Mouse (Mus musculus) T-cell, adult 2 months (primary cell): ENCODE data around the gene Inppl1.

Experiments used
- DNase-seq: peaks from one replicate; pipeline ENCODE4 v3.0.0; 2022; ENCODE audit warnings: low spot score

Gene Inppl1

DNA sequence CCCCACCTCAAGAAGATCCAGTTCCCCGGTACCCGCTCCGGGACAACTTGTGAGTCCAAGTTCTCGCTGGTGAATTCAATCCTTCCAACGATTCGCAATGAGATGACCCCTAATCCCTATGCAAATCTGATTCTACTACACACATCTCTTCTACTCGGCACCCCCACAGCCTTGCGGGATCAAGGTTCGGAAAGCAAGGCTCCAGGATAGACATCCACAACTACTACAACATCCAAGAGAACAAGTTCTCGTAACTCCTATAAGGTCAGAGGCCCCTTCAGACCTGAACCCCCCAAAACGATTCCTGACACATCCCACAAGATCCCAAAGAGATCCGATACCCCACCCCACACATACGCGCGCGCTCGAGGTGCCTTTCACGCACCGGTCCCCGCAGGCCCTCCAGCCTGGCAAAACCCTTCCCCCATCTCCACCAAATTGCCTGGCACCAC lies 849 bp downstream of the Inppl1 start:
- peak; percentile 8 for DNase-seq

DNA sequence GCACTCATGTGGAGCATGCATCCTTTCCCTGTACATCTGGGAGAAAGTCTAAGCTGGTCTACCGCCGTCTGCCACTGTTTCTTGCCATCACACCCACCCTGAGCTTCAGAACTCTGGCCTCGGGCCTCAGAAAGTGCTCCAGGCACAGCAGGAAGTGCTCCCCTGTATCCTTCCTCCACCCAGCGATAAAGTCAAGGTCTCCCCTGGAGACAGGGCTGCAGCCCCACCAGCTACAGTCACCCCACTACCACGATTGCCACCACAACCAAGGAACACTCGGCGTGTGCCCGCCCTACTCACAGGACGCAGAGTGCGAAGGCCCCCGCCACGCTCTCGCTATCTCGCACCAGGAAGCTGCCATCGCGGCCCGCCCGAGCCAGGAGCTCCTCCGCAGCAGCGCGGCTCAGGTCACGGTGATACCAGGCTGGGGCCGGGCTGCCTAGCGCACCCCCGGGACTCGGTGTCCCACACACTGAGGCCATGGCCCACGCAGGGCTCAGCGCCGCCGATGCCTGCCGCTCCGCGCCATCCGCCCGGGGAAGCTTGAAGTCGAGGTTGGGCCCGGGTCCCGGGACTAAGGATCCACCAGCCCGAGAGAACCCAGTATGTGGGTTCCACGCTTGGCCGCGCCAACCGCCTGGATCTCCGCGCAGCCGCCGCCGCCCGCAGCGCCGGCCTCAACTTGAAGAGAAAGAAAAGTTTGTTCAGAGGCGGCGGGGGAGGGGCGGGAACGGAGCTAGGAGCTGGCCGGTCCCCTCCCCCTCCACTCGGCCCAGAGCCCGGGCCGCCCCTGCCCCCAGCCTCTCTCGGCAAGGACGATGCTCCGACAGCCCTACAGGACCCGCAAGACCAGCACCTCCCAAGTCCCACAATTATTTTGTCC lies 1.5 kb downstream of the Inppl1 start:
- peak; percentile 64 for DNase-seq

DNA sequence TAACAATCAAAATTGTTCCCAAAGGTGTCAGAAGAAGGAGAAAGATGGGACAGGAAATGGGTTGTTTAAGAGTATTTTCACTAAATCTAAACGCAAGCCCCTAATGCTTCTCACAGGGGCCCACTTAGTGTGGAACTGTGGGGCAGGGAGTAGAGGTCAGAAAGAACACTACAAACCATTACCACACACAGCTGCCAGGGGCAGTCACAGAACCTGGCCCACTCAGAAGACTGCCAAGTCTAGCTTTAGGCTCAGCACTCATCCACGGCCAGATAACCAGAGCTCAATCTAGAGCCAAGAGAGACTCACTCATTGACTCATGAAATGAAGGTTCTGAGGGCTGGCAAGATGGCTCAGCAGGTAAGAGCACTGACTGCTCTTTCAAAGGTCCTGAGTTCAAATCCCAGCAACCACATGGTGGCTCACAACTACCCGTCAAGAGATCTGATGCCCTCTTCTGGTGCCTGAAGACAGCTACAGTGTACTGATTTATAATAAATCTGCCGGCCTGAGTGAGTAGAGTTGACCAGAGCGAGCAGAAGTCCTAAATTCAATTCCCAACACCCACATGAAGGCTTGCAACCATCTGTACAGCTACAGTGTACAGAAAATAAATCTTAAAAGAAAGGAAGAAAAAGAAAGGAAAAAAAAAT lies 2.4 kb downstream of the Inppl1 start:
- DNase-seq: no peak

DNA sequence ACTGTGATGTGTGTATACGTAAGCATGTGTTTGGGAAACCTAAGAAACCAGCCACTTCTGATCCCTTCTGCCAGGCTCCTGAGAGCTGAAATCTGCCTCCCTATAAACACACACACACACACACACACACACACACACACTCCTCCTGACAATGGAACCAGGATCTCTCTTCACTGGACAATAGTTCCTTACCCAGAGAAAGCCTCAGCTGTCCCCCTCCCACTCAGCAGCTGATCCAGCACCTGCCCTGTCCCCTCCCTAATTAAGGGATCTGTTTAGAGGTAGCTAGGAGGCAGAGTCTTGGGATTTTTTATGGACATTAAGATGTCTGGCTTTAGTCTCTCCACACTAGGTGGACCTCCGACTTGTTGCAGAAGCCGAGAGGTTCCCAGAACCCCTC lies 3.1 kb downstream of the Inppl1 start:
- DNase-seq: no peak

DNA sequence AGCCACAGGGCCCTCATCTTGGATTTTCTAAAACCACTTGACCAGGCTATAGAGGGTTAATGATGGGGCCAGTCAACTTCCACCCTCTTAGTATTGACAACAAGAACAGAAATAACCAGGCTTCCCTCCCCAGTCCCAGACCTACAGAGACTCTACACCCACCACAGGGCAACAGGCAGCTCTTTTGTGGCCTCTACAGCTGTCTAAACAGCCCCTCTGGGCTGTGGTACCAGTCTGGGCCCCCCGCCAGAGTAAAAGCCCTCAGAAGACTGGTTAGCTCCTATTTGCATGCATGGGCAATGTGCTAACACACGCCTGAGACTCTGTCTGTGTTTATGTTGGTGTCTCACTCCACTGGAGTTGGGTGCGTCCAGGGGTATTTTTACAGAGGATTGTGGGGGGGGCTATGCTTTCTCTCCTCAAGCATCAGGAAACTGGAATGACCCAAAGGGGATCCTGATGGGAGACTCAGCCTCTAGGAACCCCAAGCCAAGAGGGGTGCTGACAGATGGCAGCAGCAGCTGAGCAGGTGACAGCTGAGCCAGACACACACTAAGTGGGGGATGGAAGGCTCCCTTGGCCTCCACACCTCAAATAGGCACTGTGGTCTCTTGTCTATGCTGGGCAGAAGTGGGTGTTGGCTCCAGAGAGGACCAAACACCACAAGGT lies 4.0 kb downstream of the Inppl1 start:
- no peak for DNase-seq

DNA sequence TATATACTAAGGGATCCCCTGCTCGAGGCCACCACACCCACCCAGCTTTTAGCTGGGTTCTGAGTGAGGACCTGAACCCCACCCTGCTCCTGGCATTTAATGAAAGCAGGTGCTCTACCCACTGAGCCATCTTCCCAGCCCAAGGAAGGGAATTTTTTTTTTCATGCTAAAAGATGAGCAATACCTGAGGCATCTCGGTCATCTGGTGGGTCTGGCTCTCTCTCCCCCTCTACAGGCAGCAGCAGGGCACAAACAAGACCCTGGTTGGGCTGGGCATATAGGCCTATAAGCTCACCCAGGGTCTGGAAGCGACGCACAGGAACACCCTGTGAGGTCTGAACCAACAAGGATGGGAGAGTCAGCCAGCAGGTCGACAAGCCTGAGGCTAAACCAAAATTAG lies 4.7 kb downstream of the Inppl1 start:
- DNase-seq: no peak

DNA sequence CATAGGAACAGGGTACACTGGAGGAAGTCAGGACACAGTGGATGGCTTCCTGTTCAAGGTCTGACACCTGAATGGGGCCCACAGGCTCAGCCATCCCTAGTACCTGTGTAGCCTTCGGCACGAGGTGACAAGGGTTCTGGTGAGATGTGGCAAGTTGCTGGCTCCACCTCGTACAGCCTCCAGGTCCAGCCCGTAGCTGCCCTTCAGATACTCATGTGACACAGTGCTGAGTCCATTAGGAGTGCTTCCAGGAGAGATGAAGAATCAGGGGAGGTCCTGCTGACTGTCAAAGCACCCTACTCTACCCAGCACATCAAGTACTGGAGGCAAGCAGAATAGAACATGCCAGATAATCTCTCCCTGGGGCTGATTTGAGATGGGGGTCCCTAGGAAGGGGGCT lies 5.7 kb downstream of the Inppl1 start:
- DNase-seq: no peak

DNA sequence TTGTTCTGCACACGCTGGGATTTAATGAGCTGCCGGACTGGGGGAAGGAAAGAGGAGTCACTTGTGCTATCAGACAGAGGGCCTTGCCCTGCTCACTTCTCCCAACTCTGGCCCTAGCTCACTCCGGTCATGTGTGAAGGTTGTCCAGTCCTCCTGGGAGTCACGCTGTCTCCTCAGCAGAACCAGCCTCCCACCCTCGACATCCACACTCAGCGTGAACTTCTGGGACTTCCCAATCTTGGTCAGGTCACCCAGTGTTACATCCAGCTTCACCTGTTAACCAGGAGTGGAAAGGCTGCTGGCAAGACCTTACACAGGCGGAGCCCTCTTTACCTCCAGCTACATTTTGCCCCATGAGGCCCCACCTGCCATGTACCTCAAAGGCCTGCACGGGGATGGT lies 6.6 kb downstream of the Inppl1 start:
- no peak for DNase-seq

DNA sequence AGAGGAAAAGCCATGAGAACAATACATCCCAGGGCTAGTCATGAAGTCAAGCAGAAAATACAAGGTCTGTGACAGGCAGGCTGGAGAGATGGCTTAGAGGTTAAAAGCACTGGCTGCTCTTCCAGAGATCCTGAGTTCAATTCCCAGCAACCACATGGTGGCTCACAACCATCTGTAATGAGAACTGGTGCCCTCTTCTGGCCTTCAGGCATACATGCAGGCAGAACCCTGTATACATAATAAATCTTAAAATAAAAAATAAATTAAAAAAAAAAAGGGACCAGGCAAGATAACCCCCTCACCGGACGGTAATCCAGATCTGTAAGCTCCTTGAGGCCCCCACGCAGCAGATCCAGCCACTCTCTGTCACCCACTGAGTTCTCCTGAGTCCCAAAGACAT lies 7.7 kb downstream of the Inppl1 start:
- DNase-seq: no peak

DNA sequence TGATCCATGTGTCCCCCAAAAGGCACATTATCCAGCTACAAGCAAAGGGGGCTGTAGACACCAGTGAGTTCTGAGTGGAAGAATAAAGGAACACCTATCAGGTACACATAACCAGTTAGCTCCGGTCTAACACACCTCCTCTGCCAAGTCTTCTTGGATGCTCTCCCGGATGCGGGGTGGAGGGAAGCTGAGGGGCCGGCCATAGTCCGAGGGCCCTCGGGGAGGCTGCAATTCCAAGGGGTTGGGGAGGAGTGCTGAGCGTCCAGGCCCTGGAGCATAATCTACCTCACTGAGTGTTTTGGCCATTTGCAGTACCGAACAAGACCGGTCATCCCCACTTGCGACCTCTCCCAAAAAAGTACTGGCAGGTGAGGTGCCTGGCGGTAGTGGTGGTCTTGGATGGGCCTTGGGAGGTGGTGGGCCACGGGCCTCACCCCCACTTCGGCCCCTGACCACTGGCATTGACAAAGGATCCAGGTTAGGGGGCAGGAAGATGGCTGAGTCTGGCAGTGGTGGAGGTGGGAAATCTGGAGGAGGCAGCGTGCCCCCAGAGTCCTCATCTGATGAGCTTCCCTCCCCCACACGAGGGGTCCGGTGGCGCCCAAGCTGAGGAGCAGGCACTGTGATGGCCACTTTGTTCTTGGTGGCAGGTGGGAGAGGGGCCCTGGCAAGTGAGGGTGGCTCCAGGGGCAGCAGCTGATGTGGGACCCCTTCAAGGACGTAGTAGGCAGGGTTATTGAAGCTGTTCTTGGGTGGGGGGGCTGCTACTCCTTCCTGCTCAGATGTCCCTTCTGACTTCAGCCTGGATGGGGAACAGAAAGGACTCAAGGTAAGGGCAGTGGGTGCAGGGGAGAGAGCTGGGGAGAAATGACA lies 14.0 kb downstream of the Inppl1 start:
- no peak for DNase-seq

DNA sequence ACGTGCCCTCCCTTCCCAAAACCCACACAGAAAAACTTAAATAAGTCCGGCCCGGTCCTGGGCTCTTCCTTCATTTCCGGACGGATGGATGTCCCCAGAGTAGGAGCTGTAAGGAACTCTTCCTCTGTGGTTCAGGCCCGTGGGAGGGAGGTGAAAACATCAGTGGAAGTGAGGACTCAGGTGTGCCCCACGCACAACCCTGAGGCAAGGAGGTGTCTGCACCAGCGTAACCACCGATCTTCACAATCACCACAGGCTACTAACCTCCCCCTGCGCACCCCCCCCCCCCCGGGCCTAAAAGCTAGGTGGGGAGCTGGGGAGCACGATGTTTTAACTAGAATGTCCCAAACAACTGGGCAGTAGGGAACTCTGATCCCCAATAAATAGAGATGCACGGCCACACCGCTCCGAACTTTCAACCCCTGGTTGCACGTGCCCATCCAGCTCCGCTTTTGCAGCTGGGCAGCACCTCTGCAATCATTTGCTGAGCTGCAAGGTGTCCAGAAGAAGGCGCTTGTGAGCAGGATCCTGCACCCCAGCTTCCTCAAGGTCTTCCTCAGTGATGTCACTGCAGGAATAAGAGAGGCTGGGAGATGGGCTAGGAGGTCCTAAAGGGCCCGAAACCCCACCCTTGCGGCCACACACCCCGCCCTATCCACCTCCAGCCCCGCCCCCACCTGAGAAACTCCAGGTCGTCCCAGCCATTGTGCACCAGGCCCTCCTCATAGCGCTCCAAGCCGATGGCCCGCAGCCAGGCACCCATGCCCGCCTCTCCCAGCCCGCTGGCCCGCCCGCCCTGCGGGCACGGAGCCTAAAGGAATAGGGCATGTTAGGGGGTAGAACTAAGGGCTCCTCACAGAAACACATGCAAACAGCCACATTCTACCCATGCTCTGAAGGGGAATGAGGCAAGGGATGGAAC lies 14.9 kb downstream of the Inppl1 start:
- DNase-seq: no peak

DNA sequence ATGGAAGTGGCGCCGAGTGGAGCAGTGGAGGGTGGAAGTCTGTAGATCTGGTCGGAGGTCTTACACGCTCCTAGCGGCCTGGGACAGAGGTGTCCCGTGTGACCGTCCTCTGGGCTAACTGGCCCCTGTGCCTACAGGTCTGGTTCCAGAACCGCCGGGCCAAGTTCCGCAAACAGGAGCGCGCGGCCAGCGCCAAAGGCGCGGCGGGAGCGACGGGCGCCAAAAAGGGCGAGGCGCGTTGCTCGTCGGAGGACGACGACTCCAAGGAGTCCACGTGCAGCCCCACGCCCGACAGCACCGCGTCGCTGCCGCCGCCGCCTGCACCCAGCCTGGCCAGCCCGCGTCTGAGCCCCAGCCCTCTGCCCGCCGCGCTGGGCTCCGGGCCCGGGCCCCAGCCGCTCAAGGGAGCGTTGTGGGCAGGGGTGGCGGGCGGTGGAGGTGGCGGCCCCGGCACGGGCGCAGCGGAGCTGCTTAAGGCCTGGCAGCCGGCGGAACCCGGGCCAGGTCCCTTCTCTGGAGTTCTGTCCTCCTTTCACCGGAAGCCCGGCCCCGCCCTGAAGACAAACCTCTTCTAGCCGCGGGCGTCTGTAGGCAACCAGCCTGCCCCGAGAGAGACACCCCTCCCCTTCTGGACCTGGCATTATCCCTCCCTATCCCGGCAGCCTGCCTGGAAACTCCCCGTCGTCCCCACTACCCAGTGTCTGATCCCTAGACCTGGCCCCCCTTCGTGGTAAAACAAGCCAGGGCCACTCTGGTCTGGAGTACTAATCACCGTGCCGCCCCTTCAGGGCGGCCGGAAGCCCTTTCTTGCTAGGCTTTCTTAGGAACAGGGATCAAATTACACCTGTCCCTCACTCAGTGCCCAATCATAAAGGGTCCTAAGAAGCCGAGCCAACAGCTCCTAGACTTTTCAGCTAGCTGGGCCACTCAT lies 16.2 kb downstream of the Inppl1 start:
- peak; percentile 26 for DNase-seq

DNA sequence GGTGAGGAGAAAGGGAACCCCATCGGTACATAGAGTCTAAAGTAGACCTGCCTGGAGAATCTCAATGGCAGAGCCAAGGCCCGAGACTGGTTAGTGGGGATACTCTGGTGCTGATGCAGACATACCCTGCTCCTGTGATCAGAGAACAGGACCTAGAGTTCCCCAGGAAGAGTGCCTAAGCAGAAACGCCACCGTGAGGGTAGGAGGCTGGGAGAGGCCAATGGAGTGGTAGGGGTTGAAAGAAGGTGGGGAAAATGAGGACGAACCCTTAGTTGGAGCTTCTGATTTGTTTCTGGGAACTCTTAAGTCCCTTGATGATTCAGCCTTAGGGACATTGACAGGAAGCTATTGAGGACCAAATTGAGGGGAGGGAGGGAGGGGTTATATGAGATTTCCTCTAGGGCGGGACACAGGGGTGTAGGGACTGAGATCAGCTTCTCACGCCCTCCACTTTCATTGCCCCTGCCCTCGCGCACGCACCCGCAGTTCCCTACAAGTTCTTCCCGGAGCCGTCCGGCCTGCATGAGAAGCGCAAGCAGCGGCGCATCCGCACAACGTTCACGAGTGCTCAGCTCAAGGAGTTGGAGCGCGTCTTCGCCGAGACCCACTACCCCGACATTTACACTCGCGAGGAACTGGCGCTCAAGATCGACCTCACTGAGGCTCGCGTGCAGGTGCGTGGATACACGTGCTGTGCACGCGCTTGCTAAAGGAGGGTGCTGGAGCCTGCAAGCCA lies 17.6 kb downstream of the Inppl1 start:
- peak; percentile 16 for DNase-seq

DNA sequence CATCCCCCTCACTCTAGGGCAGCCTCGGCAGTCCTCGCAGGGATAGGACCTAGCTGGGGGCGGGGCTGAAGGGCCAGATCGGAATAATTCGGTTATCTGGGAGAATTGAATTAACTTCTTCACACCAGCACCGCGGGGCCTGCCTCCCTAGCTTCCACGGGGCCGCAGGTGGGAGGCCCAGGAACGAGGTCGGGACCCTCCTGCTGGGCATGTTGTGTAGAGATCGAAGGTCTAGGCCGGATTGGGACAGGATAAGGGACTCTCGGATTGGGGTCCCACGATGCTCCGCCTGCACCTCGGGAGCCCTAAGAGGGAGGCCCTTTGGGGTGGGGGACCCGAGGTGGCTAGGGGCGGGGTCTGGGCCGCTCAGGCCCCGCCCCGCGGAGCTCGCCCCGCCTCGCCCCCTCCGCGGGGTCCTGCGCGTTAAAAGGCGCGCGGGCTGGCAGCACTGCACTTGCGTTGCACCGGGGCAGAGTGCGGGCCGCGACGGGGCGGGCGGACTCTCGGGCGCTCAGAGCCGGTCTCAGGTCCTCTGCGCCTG lies 20.1 kb downstream of the Inppl1 start, which contains the start of gene Phox2a:
Phox2a (plus strand) TSS at position 453 of the 541 bp plus-strand sequence.
- no peak for DNase-seq

DNA sequence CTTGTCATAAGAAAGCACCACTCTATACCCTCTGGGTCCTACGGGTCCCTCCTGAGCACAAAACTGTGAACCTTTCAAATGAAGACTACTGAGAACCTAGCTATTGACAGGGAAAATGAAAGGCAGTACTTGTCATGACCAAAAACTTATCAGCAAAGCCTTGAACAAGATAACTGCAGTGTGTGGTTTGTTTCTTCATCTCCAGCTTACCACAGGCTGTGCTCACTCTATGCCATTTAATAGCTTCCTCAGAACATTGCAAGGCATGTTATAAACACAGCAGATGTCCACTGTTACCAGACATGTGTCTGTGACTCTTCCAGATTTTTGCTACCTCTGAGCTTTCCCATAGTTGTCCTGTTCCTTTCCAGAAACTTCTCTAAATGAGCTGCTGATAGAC lies 61.0 kb downstream of the Inppl1 start:
- DNase-seq: no peak

DNA sequence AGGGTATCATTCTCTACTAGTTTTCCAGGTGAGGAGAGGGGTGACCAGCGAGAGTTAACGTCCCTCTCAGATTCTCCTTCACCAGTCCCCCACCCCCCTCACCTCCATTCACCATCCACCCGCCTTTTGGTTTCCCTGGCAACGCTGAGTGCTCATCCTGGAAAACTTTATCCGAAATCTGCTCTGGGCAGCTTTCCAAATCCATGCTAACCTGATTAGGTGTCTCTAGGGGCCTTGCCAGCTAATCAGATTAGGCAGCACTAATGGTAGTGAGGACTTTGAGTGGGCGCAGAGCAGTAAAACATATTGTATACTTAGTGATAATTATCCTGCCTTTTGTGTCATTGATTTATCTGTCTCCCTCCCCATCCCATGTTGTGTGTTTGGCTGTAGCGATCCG lies 65.3 kb downstream of the Inppl1 start:
- DNase-seq: no peak
